Mouse (Mus musculus): ENCODE measurements around the gene Lrp5.

The Lrp5 gene

DNA sequence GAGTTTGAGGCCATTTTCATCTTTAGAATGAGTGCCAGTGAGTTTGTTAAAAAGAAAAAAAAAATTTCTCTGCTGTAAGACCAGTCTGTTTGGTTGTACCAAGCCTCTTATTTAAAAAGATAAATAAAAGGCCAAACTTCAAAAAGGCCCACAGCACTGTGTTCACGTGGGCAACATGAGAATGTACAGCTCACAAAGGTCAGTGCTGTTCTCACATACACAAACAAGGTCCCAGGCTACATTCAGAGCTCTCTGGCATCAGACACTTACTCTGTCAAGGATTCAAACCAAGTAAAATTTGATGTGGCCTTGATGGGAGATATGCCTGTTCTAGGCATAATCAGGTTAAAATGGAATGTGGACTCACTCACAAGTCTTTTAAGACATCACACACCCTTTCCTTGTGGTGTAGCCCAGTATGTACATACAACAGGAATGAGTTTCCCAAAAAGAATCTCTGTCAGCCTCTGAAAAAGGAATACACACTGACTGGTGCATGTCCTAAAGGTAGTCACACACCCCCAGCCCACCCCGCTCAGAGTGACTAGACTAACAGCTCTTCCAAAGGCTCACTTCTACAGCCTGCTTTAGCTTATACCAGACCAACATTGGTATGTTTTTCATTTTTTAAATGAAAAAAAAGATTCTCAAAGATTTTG lies 130.1 kb downstream of the Lrp5 start:
- no peak for DNase-seq (ENCODE audit: low spot score in 2 of 2)

GRCm38 (mm10) chr19:3554785-3555184 lies 131.6 kb downstream of the Lrp5 start:
- no peak for DNase-seq (ENCODE audit: low spot score in 2 of 2)

DNA sequence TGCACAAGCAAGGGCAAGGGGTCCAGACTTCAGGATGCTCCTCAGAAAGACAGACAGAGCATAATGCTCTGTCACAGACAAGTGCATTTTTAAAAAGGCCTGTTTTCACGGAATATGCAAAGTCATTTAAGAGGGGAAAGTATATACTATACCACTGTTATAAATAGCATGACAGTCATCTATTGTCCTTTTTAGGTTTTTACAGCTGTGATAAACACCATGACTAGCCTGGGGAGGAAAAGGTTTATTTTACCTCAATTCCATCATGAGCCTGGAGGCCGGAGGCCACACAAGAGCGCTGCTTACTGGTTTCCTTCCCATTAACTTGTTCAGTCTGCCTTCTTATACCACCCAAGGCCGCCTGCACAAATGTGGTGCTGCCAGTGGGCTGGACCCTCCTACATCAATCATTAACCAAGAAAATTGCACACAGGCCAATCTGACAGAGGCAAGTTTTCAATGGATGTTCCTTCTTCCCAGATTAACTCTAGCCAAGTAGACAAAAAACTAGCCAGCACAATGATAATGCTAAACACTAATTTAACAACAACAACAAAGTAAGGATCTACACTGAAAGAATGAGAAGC lies 134.7 kb downstream of the Lrp5 start:
- DNase-seq (ENCODE audit: low spot score in 2 of 2) = no peak

GRCm38 (mm10) chr19:3550101-3550500 lies 136.3 kb downstream of the Lrp5 start:
- DNase-seq (ENCODE audit: low spot score in 2 of 2) = no peak

- no peak for DNase-seq (ENCODE audit: low spot score in 2 of 2)
These were observed 137.1 kb downstream of the Lrp5 start for GRCm38 (mm10) chr19:3549263-3549662.

DNA sequence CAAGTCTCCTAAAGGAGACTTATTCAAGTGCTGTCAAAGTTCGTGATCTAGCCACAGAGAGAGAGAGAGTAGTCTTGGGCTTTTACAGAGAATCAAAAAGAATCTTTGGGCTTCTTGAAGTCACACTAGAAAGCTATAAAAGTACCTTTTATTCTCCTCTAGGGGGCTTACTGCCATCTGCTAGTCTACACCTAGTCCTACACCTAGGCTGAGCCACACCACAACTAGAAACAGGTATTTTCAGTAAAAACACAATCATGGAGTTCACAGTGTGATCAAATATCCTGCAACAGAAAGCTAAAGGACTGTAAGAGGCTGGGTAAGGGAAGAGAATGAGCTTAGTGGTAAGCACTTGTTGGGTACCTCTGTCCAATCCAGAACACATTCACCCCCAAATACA lies 138.1 kb downstream of the Lrp5 start:
- no peak for DNase-seq (ENCODE audit: low spot score in 2 of 2)

GRCm38 (mm10) chr19:3544995-3545394 lies 141.4 kb downstream of the Lrp5 start:
- no peak for DNase-seq (ENCODE audit: low spot score in 2 of 2)

DNA sequence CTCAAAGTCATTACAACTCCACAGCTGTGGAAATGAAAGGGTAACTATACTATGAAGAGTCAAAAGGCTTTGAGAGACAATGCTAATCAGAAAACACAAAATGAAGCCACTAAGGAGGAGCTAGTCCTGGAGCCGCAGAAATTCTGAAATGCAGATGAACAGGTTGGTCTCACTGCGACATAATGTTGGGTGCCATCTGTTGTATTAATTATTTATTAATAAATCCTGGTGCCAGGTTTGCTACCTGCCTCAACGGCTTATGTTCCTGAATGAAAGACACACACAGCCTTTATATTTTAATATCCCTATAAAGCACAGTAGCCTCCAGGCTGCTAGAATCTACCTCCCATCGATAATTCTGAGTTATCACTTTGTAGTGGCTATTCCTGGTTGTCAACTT lies 143.8 kb downstream of the Lrp5 start:
- DNase-seq (ENCODE audit: low spot score in 2 of 2) = no peak

DNA sequence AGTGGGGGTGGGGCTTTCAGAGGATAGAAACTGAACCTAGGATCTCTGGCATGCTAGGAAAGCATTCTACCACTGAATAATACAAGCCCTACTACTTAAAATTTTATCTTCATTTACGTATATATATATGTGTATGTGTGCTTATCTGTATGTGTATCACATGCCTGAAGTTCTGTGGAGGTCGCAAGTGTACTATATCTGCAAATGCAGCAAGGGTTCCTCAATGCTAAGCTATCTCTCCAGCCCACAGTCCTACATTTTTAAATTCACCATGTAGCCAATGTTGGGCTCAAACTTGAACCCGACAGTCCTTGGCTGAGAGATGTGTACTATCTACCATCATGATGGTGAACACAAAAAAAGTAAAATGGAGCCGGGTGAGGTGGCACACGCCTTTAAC lies 145.4 kb downstream of the Lrp5 start:
- no peak for DNase-seq (ENCODE audit: low spot score in 2 of 2)

- no peak for DNase-seq (ENCODE audit: low spot score in 2 of 2)
These were observed 146.1 kb downstream of the Lrp5 start for GRCm38 (mm10) chr19:3540254-3540653.

- no peak for DNase-seq (ENCODE audit: low spot score in 2 of 2)
These were observed 146.9 kb downstream of the Lrp5 start for GRCm38 (mm10) chr19:3539456-3539855.

DNA sequence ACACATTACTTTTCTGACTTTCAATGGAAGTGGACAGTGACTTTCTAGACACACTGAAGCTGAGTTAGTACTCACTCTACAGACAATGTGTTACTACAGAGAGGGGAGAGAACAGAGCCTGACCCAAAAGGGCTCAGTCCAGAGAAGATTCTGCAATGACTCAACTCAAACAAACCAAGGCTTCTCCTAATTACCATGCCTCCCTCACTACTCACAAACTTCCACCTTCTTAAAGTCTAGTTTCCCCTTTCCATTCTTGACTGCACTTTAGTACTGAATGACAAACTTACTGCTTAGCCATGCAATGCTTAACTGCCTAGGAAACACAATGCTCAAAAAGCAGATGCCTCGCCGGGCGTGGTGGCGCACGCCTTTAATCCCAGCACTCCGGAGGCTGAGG lies 148.7 kb downstream of the Lrp5 start:
- DNase-seq (ENCODE audit: low spot score in 2 of 2) = no peak

DNA sequence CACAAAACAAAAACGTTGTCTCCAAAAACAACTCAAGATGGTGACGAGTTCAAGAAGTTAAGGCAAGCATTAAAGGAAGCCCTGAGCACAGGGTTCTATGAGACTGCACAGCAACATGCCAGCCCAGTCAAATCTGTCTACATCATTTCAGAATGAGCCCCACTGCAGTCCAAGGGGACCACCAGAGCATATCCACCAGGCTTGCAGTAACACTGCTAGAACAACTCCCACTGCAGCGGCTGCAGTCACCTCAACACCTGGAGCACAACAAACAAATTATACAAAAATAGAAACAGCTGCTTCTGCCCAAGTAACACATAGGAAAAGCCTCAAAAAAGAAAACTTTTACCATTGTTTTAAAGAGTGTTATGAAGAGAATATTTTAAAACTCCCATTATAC lies 151.4 kb downstream of the Lrp5 start:
- DNase-seq (ENCODE audit: low spot score in 2 of 2) = no peak

Data from right cerebral cortex, adult 2 months (tissue).